7 mouse cellular contexts compared by ENCODE assay signal in the genomic region with DNA sequence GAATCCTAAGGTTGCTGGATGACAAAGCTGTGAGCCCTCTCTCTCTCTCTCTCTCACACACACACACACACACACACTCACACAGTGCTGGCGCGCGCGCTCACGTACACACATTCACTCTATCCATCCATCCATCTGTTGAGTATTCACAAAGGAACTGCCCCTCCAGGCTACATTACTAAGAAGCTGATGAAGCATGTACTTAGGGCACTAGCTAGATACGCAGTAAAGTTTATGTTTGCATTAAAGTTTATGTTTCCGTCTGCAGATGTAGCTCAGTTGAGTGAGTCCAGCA. TPM values are rescaled to one million over a fixed set of nuclear protein-coding genes. Genes with fewer than 3 reads are reported as not detected.
DNase-seq lines count a peak whose midpoint lies in the region; ATAC-seq and TF ChIP-seq lines count a peak whose summit lies in the region.

No protein-coding gene starts in this region.

- peak overlapping the region; percentile 95 for H3K4me2 ChIP-seq in limb, embryonic 14.5 days (replicated peaks; ENCODE audit: low read depth, low read length, severe bottlenecking)
- peak overlapping the region; percentile 99 for H3K4me2 ChIP-seq in stomach, postnatal 0 days (replicated peaks; ENCODE audit: low read depth)

- no peaks in the 10 kb centered on the region for H3K36me3 ChIP-seq in limb, embryonic 14.5 days (ENCODE audit: control insufficient read depth, insufficient read depth, low read length)
- no peaks in the 10 kb centered on the region for H3K36me3 ChIP-seq in stomach, postnatal 0 days (ENCODE audit: control insufficient read depth, insufficient read depth, low read length)

- peak overlapping the region; percentile 27 for H3K4me3 ChIP-seq in embryonic fibroblast, embryonic 13.5 days (ENCODE audit: insufficient read depth, low read length)
- H3K4me3 ChIP-seq in limb, embryonic 14.5 days (replicated peaks; ENCODE audit: low read length): peak overlapping the region; percentile 77
- peak overlapping the region; percentile 76 for H3K4me3 ChIP-seq in stomach, postnatal 0 days (ENCODE audit: low read depth, low read length)

- H3K9me3 ChIP-seq in limb, embryonic 14.5 days (ENCODE audit: control insufficient read depth, low read length): no peaks in the 10 kb centered on the region
- no peaks in the 10 kb centered on the region for H3K9me3 ChIP-seq in stomach, postnatal 0 days (ENCODE audit: control insufficient read depth, low read length)

- no peak for ATAC-seq in limb, embryonic 14.5 days (ENCODE audit: low FRiP score, low read depth)
- no peak for ATAC-seq in stomach, postnatal 0 days (ENCODE audit: low FRiP score, low TSS enrichment)

- H3K9ac ChIP-seq in limb, embryonic 14.5 days (ENCODE audit: low read depth, low read length, severe bottlenecking): peak overlapping the region; percentile 32
- H3K9ac ChIP-seq in stomach, postnatal 0 days (ENCODE audit: low read length): no peak overlapping the region

- H3K27me3 ChIP-seq in limb, embryonic 14.5 days (ENCODE audit: control insufficient read depth, insufficient read depth, low read length): no peaks in the 10 kb centered on the region
- H3K27me3 ChIP-seq in stomach, postnatal 0 days (ENCODE audit: control insufficient read depth, insufficient read depth, low read length): no peaks in the 10 kb centered on the region

- WGBS in limb, embryonic 14.5 days: 26% methylated on average over 7 of the region's 7 CpGs
- WGBS in stomach, postnatal 0 days: 12% methylated on average over 7 of the region's 7 CpGs

- peak; percentile 48 for DNase-seq in retina, postnatal 1 day
- DNase-seq in retina, embryonic 14.5 days (ENCODE audit: low spot score): no peak
- no peak for DNase-seq in limb, embryonic 14.5 days (ENCODE audit: low spot score)
- DNase-seq in stomach, postnatal 0 days (ENCODE audit: low spot score): no peak
- no peak for DNase-seq in cerebellum, postnatal 10 days
- DNase-seq in gastrocnemius, postnatal 10 days: no peak

- no peak for TF ChIP-seq CTCF in embryonic fibroblast, embryonic 13.5 days (IDR thresholded peaks at IDR 0.05; ENCODE audit: borderline replicate concordance, insufficient read depth, low read length)
- no peak for TF ChIP-seq CTCF in stomach, postnatal 0 days (IDR thresholded peaks at IDR 0.05; ENCODE audit: low read depth)

- peaks cover 6% of the 10 kb centered on the region; the same call in 1 of the 2 replicates for H3K4me1 ChIP-seq in embryonic fibroblast, embryonic 13.5 days (ENCODE audit: control insufficient read depth, insufficient read depth, low read length)
- H3K4me1 ChIP-seq in limb, embryonic 14.5 days (ENCODE audit: control insufficient read depth, insufficient read depth, low read length): peaks cover 5% of the 10 kb centered on the region; the same call in 1 of the 2 replicates
- H3K4me1 ChIP-seq in stomach, postnatal 0 days (replicated peaks; ENCODE audit: control insufficient read depth, insufficient read depth): 0 out of 2 replicates have a peak, but pooled peaks cover 2% of the 10 kb centered on the region

- H3K27ac ChIP-seq in embryonic fibroblast, embryonic 13.5 days (ENCODE audit: insufficient read depth, low read length): no peak overlapping the region
- 0 out of 2 replicates have a peak overlapping the region, but pooled peaks have one; percentile 28 for H3K27ac ChIP-seq in limb, embryonic 14.5 days (replicated peaks; ENCODE audit: low read depth, low read length)
- no peak overlapping the region for H3K27ac ChIP-seq in stomach, postnatal 0 days (replicated peaks)

- no peak for TF ChIP-seq EP300 in stomach, postnatal 0 days (optimal IDR thresholded peaks at IDR 0.05)

- no peak for TF ChIP-seq POLR2A in embryonic fibroblast, embryonic 13.5 days (IDR thresholded peaks at IDR 0.05; ENCODE audit: low read depth, low read length)
- TF ChIP-seq POLR2A in limb, embryonic 14.5 days (IDR thresholded peaks at IDR 0.05; ENCODE audit: borderline replicate concordance, extremely low read depth, insufficient read depth, insufficient read length): no peak

RNA-seq across cellular contexts. Expression of gene Sdf2l1, which starts 0.7 kb away (rescaled TPM):
- polyA plus RNA-seq in embryonic fibroblast, embryonic 13.5 days (2011; ENCODE audit: insufficient read length, low read depth, missing spikeins): 17.0 and 23.2 TPM in 2 replicates
- 34.8 and 35.8 TPM in 2 replicates for polyA plus RNA-seq in limb, embryonic 14.5 days (2012; rRNA removed)
- polyA plus RNA-seq in limb, embryonic 14.5 days (2014; fragmentation: Nextera tagmentation; extraction: Ambion mirVana): 32.2 and 38.8 TPM in 2 replicates
- polyA plus RNA-seq in stomach, postnatal 0 days (2015; fragmentation: Nextera tagmentation; extraction: Ambion mirVana): 170 and 176 TPM in 2 replicates
- 1 to 10 TPM; 4.4 to 5.3 TPM for total RNA-seq in gastrocnemius, postnatal 10 days (2021)

RNA-seq across cellular contexts. Expression of gene 2610318N02Rik, which starts 7.9 kb away (rescaled TPM):
- 5.4 and 6.3 TPM in 2 replicates for polyA plus RNA-seq in embryonic fibroblast, embryonic 13.5 days (2011; ENCODE audit: insufficient read length, low read depth, missing spikeins)
- polyA plus RNA-seq in limb, embryonic 14.5 days (2012; rRNA removed): 52.6 and 70.6 TPM in 2 replicates
- polyA plus RNA-seq in limb, embryonic 14.5 days (2014; fragmentation: Nextera tagmentation; extraction: Ambion mirVana): 26.3 and 26.4 TPM in 2 replicates
- 3.5 and 4.4 TPM in 2 replicates for polyA plus RNA-seq in stomach, postnatal 0 days (2015; fragmentation: Nextera tagmentation; extraction: Ambion mirVana)
- total RNA-seq in gastrocnemius, postnatal 10 days (2021): 1 to 10 TPM in 1 of 2 experiments, not detected in 1; 1.3 TPM

RNA-seq across cellular contexts. Expression of gene Ydjc, which starts 11.6 kb away (rescaled TPM):
- 5.9 and 9.5 TPM in 2 replicates for polyA plus RNA-seq in embryonic fibroblast, embryonic 13.5 days (2011; ENCODE audit: insufficient read length, low read depth, missing spikeins)
- 14.1 and 15.5 TPM in 2 replicates for polyA plus RNA-seq in limb, embryonic 14.5 days (2012; rRNA removed)
- 9.0 and 11.8 TPM in 2 replicates for polyA plus RNA-seq in limb, embryonic 14.5 days (2014; fragmentation: Nextera tagmentation; extraction: Ambion mirVana)
- polyA plus RNA-seq in stomach, postnatal 0 days (2015; fragmentation: Nextera tagmentation; extraction: Ambion mirVana): 19.8 and 21.3 TPM in 2 replicates
- 1 to 10 TPM in 1 of 2 experiments, under 1 TPM in 1; 0.61 to 1.2 TPM for total RNA-seq in gastrocnemius, postnatal 10 days (2021)

RNA-seq across cellular contexts. Expression of gene Ccdc116, which starts 14.2 kb away (rescaled TPM):
- polyA plus RNA-seq in embryonic fibroblast, embryonic 13.5 days (2011; ENCODE audit: insufficient read length, low read depth, missing spikeins): 0.97 and 1.6 TPM in 2 replicates
- polyA plus RNA-seq in limb, embryonic 14.5 days (2012; rRNA removed): 2.7 and 3.5 TPM in 2 replicates
- 0.54 and 0.94 TPM in 2 replicates for polyA plus RNA-seq in limb, embryonic 14.5 days (2014; fragmentation: Nextera tagmentation; extraction: Ambion mirVana)
- 1.8 and 2.1 TPM in 2 replicates for polyA plus RNA-seq in stomach, postnatal 0 days (2015; fragmentation: Nextera tagmentation; extraction: Ambion mirVana)
- under 1 TPM; 0.29 to 0.54 TPM for total RNA-seq in gastrocnemius, postnatal 10 days (2021)

RNA-seq across cellular contexts. Expression of gene Ppil2, which starts 21.8 kb away (rescaled TPM):
- 82.6 and 97.5 TPM in 2 replicates for polyA plus RNA-seq in embryonic fibroblast, embryonic 13.5 days (2011; ENCODE audit: insufficient read length, low read depth, missing spikeins)
- 126 and 131 TPM in 2 replicates for polyA plus RNA-seq in limb, embryonic 14.5 days (2012; rRNA removed)
- polyA plus RNA-seq in limb, embryonic 14.5 days (2014; fragmentation: Nextera tagmentation; extraction: Ambion mirVana): 116 and 133 TPM in 2 replicates
- 61.5 and 72.4 TPM in 2 replicates for polyA plus RNA-seq in stomach, postnatal 0 days (2015; fragmentation: Nextera tagmentation; extraction: Ambion mirVana)
- total RNA-seq in gastrocnemius, postnatal 10 days (2021): 10 to 100 TPM; 31.4 to 39.7 TPM

Comparison
In these comparisons a context has a peak if more than half of its experiments do, and no peak if none do; other contexts are left out.
1. H3K4me3 ChIP-seq: peak in every context shown above with its lines; median percentile 77 in limb, embryonic 14.5 days; 76 in stomach, postnatal 0 days; 27 in embryonic fibroblast, embryonic 13.5 days.